Mouse (Mus musculus) kidney, embryonic 15.5 days (tissue): ENCODE measurements around the gene Hrasls. TPM values are rescaled to one million over a fixed set of nuclear protein-coding genes. Genes with fewer than 3 reads are reported as not detected.

Source experiments
- ATAC-seq: fragments of 200-750 bp; cut with Nextera tagmentation; replicated peaks from 2 replicates; pipeline ENCODE4 v1.8.0; 2017; ENCODE audit warnings: moderate TSS enrichment; ENCODE audit not compliant: low FRiP score
- H3K27ac ChIP-seq: fragments of 300-500 bp; sonication (generic); 2 replicates; pipeline ENCODE4 v1.5.1; 2015; ENCODE audit warnings: mild to moderate bottlenecking, inconsistent platforms
- H3K27me3 ChIP-seq: fragments of 300-500 bp; sonication (generic); 2 replicates; pipeline ENCODE4 v1.6.1; 2015; ENCODE audit warnings: inconsistent platforms
- H3K36me3 ChIP-seq: fragments of 300-500 bp; sonication (generic); 2 replicates; pipeline ENCODE4 v1.6.1; 2015; ENCODE audit warnings: inconsistent platforms
- H3K4me1 ChIP-seq: fragments of 300-500 bp; sonication (generic); 2 replicates; pipeline ENCODE4 v1.6.1; 2015; ENCODE audit warnings: inconsistent platforms
- H3K4me2 ChIP-seq: fragments of 300-500 bp; sonication (generic); 2 replicates; pipeline ENCODE4 v1.6.1; 2015; ENCODE audit warnings: moderate library complexity, mild to moderate bottlenecking, inconsistent platforms
- H3K4me3 ChIP-seq: fragments of 300-500 bp; sonication (generic); replicated peaks from 2 replicates; pipeline ENCODE4 v1.5.1; 2015; ENCODE audit warnings: mild to moderate bottlenecking, inconsistent platforms
- H3K9ac ChIP-seq: fragments of 300-500 bp; sonication (generic); 2 replicates; pipeline ENCODE4 v1.6.1; 2015; ENCODE audit warnings: mild to moderate bottlenecking, inconsistent platforms
- H3K9me3 ChIP-seq: fragments of 300-500 bp; sonication (generic); replicated peaks from 2 replicates; pipeline ENCODE4 v1.6.1; 2016; ENCODE audit warnings: inconsistent platforms
- WGBS: fragments of 180-500 bp; shearing (Covaris S2); methylation state at CpG from one replicate; pipeline ENCODE4 v1.1.7; 2015; ENCODE audit warnings: mixed read lengths; 5-methylcytosine and 5-hydroxymethylcytosine counted together
- polyA plus RNA-seq: library from polyadenylated mRNA; unstranded; fragments of >200 nt; fragmentation: Nextera tagmentation; extraction: Ambion mirVana; gene quantifications from 2 replicates; pipeline ENCODE4 v1.2.1, GENCODE M21; 2015

Gene Hrasls
- polyA plus RNA-seq, 1 experiment from 2014 or later = 0.62 TPM

GRCm38 (mm10) chr16:29205581-29205980 lies 3.9 kb upstream of the Hrasls start:
- Histone ChIP-seq H3K36me3 (no peaks in the 10 kb centered on the region), H3K4me1 (peaks cover 11% of the 10 kb centered on the region), H3K4me3 (no peak overlapping the region), H3K9me3 (no peaks in the 10 kb centered on the region), H3K4me2 (no peak overlapping the region), H3K9ac (no peak overlapping the region), H3K27ac (no peak overlapping the region), H3K27me3 (peaks cover 28% of the 10 kb centered on the region)
- no peak for ATAC-seq
- 23% methylated on average over 2 of the region's 2 CpGs for whole genome bisulfite sequencing

- Histone ChIP-seq H3K4me1 (peaks cover 11% of the 10 kb centered on the region), H3K9ac (no peak overlapping the region), H3K9me3 (no peaks in the 10 kb centered on the region), H3K4me3 (no peak overlapping the region), H3K4me2 (no peak overlapping the region), H3K36me3 (no peaks in the 10 kb centered on the region), H3K27ac (no peak overlapping the region), H3K27me3 (peaks cover 42% of the 10 kb centered on the region)
- ATAC-seq = no peak
- WGBS = 79% methylated on average over 7 of the region's 7 CpGs
These were observed 654 bp upstream of the Hrasls start for GRCm38 (mm10) chr16:29208841-29209240.

DNA sequence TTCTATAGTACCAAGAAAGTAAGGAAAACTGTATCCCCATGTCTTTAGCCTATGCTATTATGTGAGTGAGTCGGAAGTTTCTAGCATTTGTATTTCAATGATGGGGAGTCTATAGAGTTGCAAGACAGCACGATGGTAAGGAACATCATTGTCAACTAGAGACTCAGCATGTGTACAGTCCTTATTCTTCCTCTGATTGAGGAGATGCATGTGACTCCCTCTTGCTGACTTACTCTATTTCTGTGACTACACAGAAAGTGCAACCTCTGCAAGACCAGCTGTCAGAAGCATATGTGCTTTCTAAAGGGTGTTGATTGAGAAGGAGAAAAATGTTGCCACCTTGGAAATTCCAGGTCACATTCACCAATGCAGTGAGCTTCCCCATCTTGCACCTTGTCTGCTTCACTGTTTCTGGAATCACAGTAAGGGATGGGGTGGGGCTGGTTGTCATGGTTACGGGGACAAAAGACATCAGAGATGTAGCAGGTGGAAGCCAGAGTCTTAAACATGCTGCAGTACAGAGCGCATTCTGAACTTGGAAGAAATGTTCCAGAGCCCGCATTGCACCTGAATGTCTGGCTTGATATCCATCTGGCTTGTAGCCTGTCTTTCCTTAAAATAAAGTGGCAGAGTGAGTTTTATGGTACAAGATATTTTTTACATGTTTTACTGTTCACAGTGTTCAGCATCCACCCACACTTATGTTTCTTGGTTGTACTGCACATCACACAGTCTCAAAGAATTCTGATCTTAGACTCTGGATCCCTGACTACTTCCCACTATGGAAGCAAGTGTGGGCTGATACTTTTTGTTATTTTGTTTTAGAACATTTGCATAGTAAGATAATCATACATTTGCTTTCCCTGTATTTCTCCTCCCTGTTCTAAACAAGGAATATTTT lies 7.2 kb downstream of the Hrasls start:
- Histone ChIP-seq H3K9ac (no peak overlapping the region), H3K36me3 (no peaks in the 10 kb centered on the region), H3K4me2 (no peak overlapping the region), H3K27me3 (peaks cover 4% of the 10 kb centered on the region), H3K9me3 (no peaks in the 10 kb centered on the region), H3K4me1 (no peaks in the 10 kb centered on the region), H3K4me3 (no peak overlapping the region), H3K27ac (no peak overlapping the region)
- WGBS = 84% methylated on average over 5 of the region's 5 CpGs
- ATAC-seq = no peak

DNA sequence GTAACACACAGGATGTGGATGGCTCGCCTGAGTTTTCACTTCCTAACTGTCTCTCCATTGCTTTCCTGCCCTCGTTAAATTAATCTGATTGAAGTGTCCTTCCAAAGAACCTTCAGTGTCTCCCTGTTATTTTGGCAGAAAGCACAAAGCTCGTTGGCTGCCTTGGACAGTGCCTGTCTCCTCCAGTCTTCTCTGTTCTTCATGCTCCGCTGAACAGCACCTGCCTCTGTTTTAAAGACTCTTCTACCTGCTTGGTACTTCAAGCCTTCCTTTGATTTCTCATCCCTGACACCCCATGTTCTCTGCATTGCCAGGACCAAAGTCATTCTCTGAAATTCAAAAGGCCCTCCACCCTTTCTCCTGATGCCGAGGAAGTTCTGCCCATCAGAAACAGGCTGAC lies 26.5 kb downstream of the Hrasls start:
- Histone ChIP-seq H3K27me3 (no peaks in the 10 kb centered on the region), H3K4me2 (no peak overlapping the region), H3K9me3 (no peaks in the 10 kb centered on the region), H3K4me3 (no peak overlapping the region), H3K9ac (no peak overlapping the region), H3K36me3 (no peaks in the 10 kb centered on the region), H3K4me1 (no peaks in the 10 kb centered on the region), H3K27ac (no peak overlapping the region)
- no peak for ATAC-seq
- WGBS = 67% methylated on average over 5 of the region's 5 CpGs

DNA sequence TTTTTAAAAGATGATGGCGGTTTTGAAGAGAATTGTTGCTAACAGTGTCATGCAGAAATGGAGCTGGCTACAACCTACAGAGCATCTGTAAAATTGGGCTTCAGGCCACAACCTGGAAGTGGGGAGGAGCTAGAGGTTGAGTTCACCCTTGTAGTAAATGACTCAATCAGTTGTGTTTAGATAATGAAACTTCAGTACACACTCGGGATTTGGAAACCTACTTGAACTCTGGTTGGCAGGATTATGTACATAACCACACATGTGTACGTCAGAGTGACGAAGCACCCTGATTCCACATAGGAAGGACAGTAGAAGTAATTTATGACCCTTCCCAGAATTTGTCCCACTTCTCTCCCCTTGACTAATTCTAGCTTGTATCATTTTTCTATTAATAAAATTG lies 44.8 kb downstream of the Hrasls start:
- no peaks in the 10 kb centered on the region for H3K36me3 ChIP-seq
- no peak overlapping the region for H3K27ac ChIP-seq
- 56% methylated on average over 4 of the region's 4 CpGs for WGBS
- no peak overlapping the region for H3K9ac ChIP-seq
- no peak overlapping the region for H3K4me2 ChIP-seq
- H3K9me3 ChIP-seq = no peaks in the 10 kb centered on the region
- ATAC-seq = no peak
- H3K4me1 ChIP-seq = no peaks in the 10 kb centered on the region
- H3K4me3 ChIP-seq = no peak overlapping the region
- no peaks in the 10 kb centered on the region for H3K27me3 ChIP-seq

Other genes starting within 250 kb of the Hrasls start
- not detected in 2 replicates for gene Atp13a5, start 169.0 kb downstream of the Hrasls start, polyA plus RNA-seq